Mouse (Mus musculus) hindbrain, postnatal 0 days (tissue): Measurements from ENCODE around the gene Irf3. TPM values are rescaled to one million over a fixed set of nuclear protein-coding genes. Genes with fewer than 3 reads are reported as not detected.

Source experiments
- ATAC-seq: fragments of 200-750 bp; cut with Nextera tagmentation; 2 replicates; pipeline ENCODE4 v1.8.0; 2017; ENCODE audit warnings: mild to moderate bottlenecking, moderate TSS enrichment, moderate library complexity
- DNase-seq: peaks from one replicate; pipeline ENCODE4 v3.0.0-alpha.2; 2015; ENCODE audit warnings: low spot score
- H3K27ac ChIP-seq: fragments of 300-500 bp; sonication (generic); 2 replicates; pipeline ENCODE4 v1.5.1; 2014; ENCODE audit warnings: mild to moderate bottlenecking
- H3K27me3 ChIP-seq: fragments of 300-500 bp; sonication (generic); 2 replicates; pipeline ENCODE4 v1.6.1; 2014; ENCODE audit warnings: low read length, mixed read lengths; ENCODE audit not compliant: insufficient read depth
- H3K36me3 ChIP-seq: fragments of 300-500 bp; sonication (generic); 2 replicates; pipeline ENCODE4 v1.6.1; 2014; ENCODE audit warnings: low read length, mixed read lengths; ENCODE audit not compliant: insufficient read depth
- H3K4me1 ChIP-seq: fragments of 300-500 bp; sonication (generic); 2 replicates; pipeline ENCODE4 v1.6.1; 2014; ENCODE audit warnings: antibody characterized with exemption, low read length, mixed read lengths; ENCODE audit not compliant: insufficient read depth
- H3K4me2 ChIP-seq: fragments of 300-500 bp; sonication (generic); 2 replicates; pipeline ENCODE4 v1.6.1; 2014; ENCODE audit warnings: low read depth, mild to moderate bottlenecking, low read length, moderate library complexity, mixed read lengths
- H3K4me3 ChIP-seq: fragments of 300-500 bp; sonication (generic); 2 replicates; pipeline ENCODE4 v1.5.1; 2014; ENCODE audit warnings: low read length
- H3K9ac ChIP-seq: fragments of 300-500 bp; sonication (generic); replicated peaks from 2 replicates; pipeline ENCODE4 v1.6.1; 2014; ENCODE audit warnings: mild to moderate bottlenecking, low read length, moderate library complexity, mixed read lengths
- H3K9me3 ChIP-seq: fragments of 300-500 bp; sonication (generic); 2 replicates; pipeline ENCODE4 v1.6.1; 2016; ENCODE audit warnings: low read length, mixed read lengths
- CTCF ChIP-seq: IDR thresholded peaks from 2 replicates; pipeline ENCODE4 v1.5.1; 2016; ENCODE audit warnings: antibody characterized with exemption, control low read depth, low read depth
- whole genome bisulfite sequencing: fragments of 180-500 bp; shearing (Covaris S2); extraction: QIAGEN DNeasy Blood & Tissue Kit; methylation state at CpG from one replicate; pipeline ENCODE4 v1.1.7; 2014; 5-methylcytosine and 5-hydroxymethylcytosine counted together
- polyA plus RNA-seq: library from polyadenylated mRNA; unstranded; fragments of >200 nt; fragmentation: Nextera tagmentation; extraction: Ambion mirVana; gene quantifications from 2 replicates; pipeline ENCODE4 v1.2.1, GENCODE M21; 2015
- total RNA-seq: library from RNA; depleted of rRNA; stranded (reverse); fragments of >200 nt; gene quantifications from 2 replicates; pipeline ENCODE4 v1.2.3, GENCODE M21; 2014

The Irf3 gene
- total and polyA plus RNA-seq, 2 experiments from 2014 or later = 33.7 to 48.6 TPM

GRCm38 (mm10) chr7:45027761-45028160 is 30.3 kb downstream of the Irf3 start:
- no peaks in the 10 kb centered on the region for H3K4me1 ChIP-seq
- peaks cover 54% of the 10 kb centered on the region for H3K36me3 ChIP-seq
- H3K4me2 ChIP-seq = no peak overlapping the region
- TF ChIP-seq CTCF = no peak
- no peaks in the 10 kb centered on the region for H3K9me3 ChIP-seq
- WGBS = 92% methylated on average over 9 of the region's 9 CpGs
- H3K27ac ChIP-seq = no peak overlapping the region
- DNase-seq (no peak), ATAC-seq (no peak; the same call in 1 of the 2 replicates)
- no peaks in the 10 kb centered on the region for H3K27me3 ChIP-seq
- no peak overlapping the region for H3K4me3 ChIP-seq
- H3K9ac ChIP-seq = no peak overlapping the region

- DNase-seq = no peak
- no peak for ATAC-seq
- Histone ChIP-seq H3K4me2 (no peak overlapping the region), H3K36me3 (peaks cover 60% of the 10 kb centered on the region), H3K4me3 (no peak overlapping the region), H3K9me3 (no peaks in the 10 kb centered on the region), H3K9ac (no peak overlapping the region), H3K4me1 (no peaks in the 10 kb centered on the region), H3K27ac (no peak overlapping the region), H3K27me3 (no peaks in the 10 kb centered on the region)
- TF ChIP-seq CTCF = no peak
- WGBS = 89% methylated on average over 11 of the region's 11 CpGs
These were observed 30.9 kb downstream of the Irf3 start for GRCm38 (mm10) chr7:45028351-45028750.

GRCm38 (mm10) chr7:45029995-45030394 is 32.5 kb downstream of the Irf3 start:
- Histone ChIP-seq H3K27ac (no peak overlapping the region), H3K4me2 (no peak overlapping the region), H3K4me1 (no peaks in the 10 kb centered on the region), H3K9ac (no peak overlapping the region), H3K9me3 (no peaks in the 10 kb centered on the region), H3K27me3 (no peaks in the 10 kb centered on the region), H3K36me3 (peaks cover 76% of the 10 kb centered on the region), H3K4me3 (no peak overlapping the region)
- WGBS = 92% methylated on average over 6 of the region's 6 CpGs
- DNase-seq (no peak), ATAC-seq (no peak)
- no peak for TF ChIP-seq CTCF

GRCm38 (mm10) chr7:45030857-45031256 is 33.4 kb downstream of the Irf3 start:
- Histone ChIP-seq H3K4me3 (no peak overlapping the region), H3K4me1 (no peaks in the 10 kb centered on the region), H3K27ac (no peak overlapping the region), H3K9ac (no peak overlapping the region), H3K9me3 (no peaks in the 10 kb centered on the region), H3K27me3 (no peaks in the 10 kb centered on the region), H3K4me2 (no peak overlapping the region), H3K36me3 (peaks cover 85% of the 10 kb centered on the region)
- WGBS = 94% methylated on average over 8 of the region's 8 CpGs
- DNase-seq (no peak), ATAC-seq (no peak)
- no peak for TF ChIP-seq CTCF

GRCm38 (mm10) chr7:45033722-45034359 is 36.4 kb downstream of the Irf3 start:
- no peak for ATAC-seq
- H3K4me1 ChIP-seq = no peaks in the 10 kb centered on the region

GRCm38 (mm10) chr7:45035631-45036030 is 38.2 kb downstream of the Irf3 start:
- TF ChIP-seq CTCF = no peak
- Histone ChIP-seq H3K9ac (no peak overlapping the region), H3K4me2 (no peak overlapping the region), H3K36me3 (peaks cover 76% of the 10 kb centered on the region), H3K4me1 (no peaks in the 10 kb centered on the region), H3K4me3 (no peak overlapping the region), H3K27ac (no peak overlapping the region), H3K27me3 (no peaks in the 10 kb centered on the region), H3K9me3 (no peaks in the 10 kb centered on the region)
- DNase-seq (no peak), ATAC-seq (no peak)
- 93% methylated on average over 3 of the region's 3 CpGs for WGBS

More at GRCm38 (mm10) chr7:45033722-45034359, 36.4 kb downstream of the Irf3 start:
- Histone ChIP-seq H3K4me2 (no peak overlapping the region), H3K27ac (no peak overlapping the region), H3K9me3 (no peaks in the 10 kb centered on the region), H3K9ac (no peak overlapping the region), H3K36me3 (peaks cover 79% of the 10 kb centered on the region), H3K4me3 (no peak overlapping the region), H3K27me3 (no peaks in the 10 kb centered on the region)
- TF ChIP-seq CTCF = no peak
- no peak for DNase-seq
- 92% methylated on average over 19 of the region's 19 CpGs for WGBS

- DNase-seq = no peak
- no peak overlapping the region for H3K4me3 ChIP-seq
- TF ChIP-seq CTCF = no peak
- no peak overlapping the region for H3K27ac ChIP-seq
- H3K4me2 ChIP-seq = no peak overlapping the region
- no peak overlapping the region for H3K9ac ChIP-seq
- H3K27me3 ChIP-seq = no peaks in the 10 kb centered on the region
- H3K9me3 ChIP-seq = no peaks in the 10 kb centered on the region
- no peak for ATAC-seq
- WGBS = 90% methylated on average over 11 of the region's 11 CpGs
- H3K36me3 ChIP-seq = peaks cover 77% of the 10 kb centered on the region
- H3K4me1 ChIP-seq = no peaks in the 10 kb centered on the region
These were observed 39.3 kb downstream of the Irf3 start for GRCm38 (mm10) chr7:45036702-45037101.
